Mouse (Mus musculus): ENCODE data around the gene Ube2e2.

DNA sequence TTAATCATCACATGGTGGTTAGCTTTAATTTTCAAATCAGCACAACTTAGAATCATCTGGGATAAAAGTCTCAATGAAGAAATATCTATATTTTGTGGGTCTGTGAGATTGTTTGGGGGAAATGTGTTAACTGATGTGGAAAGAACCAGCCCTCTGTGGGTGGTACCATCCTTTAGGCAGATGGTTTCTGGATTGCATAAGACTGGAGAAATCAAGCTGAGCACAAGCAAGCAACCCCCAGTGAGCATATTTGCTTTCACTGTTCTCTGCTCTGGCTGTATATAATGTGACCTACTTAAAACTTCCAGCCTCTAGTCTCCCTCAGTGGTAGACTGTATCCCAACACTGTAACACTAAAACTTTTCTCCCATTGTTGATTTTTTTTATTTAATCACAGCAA is 9.5 kb upstream of the Ube2e2 start:
- TF ChIP-seq CTCF (IDR thresholded peaks at IDR 0.05; ENCODE audit: low read depth) (no peak), EP300 (IDR thresholded peaks at IDR 0.05; ENCODE audit: low read depth) (no peak)
